Mouse (Mus musculus) forebrain, embryonic 11.5 days (tissue): ENCODE results near the gene Slc30a6. TPM values are rescaled to one million over a fixed set of nuclear protein-coding genes. Genes with fewer than 3 reads are reported as not detected.

Source experiments
- ATAC-seq: fragments of 200-750 bp; cut with Nextera tagmentation; replicated peaks from 2 replicates; pipeline ENCODE4 v1.8.0; 2017; ENCODE audit warnings: moderate TSS enrichment; ENCODE audit not compliant: low FRiP score
- DNase-seq: peaks from one replicate; pipeline ENCODE4 v3.0.0-alpha.2; 2017; ENCODE audit warnings: low spot score
- H3K27ac ChIP-seq: fragments of 300-500 bp; sonication (generic); 2 replicates; pipeline ENCODE4 v1.5.1; 2014; ENCODE audit warnings: low read depth, low read length
- H3K27me3 ChIP-seq: fragments of 300-500 bp; sonication (generic); 2 replicates; pipeline ENCODE4 v1.6.1; 2014; ENCODE audit warnings: mild to moderate bottlenecking, low read length, mixed read lengths; ENCODE audit not compliant: control insufficient read depth, insufficient read depth
- H3K36me3 ChIP-seq: fragments of 300-500 bp; sonication (generic); 2 replicates; pipeline ENCODE4 v1.6.1; 2014; ENCODE audit warnings: mild to moderate bottlenecking, low read length, moderate library complexity, mixed read lengths; ENCODE audit not compliant: control insufficient read depth, insufficient read depth
- H3K4me1 ChIP-seq: fragments of 300-500 bp; sonication (generic); replicated peaks from 2 replicates; pipeline ENCODE4 v1.6.1; 2014; ENCODE audit warnings: low read length, mixed read lengths; ENCODE audit not compliant: control insufficient read depth, insufficient read depth
- H3K4me2 ChIP-seq: fragments of 300-500 bp; sonication (generic); 2 replicates; pipeline ENCODE4 v1.6.1; 2014; ENCODE audit warnings: low read depth, mild to moderate bottlenecking, low read length, moderate library complexity, mixed read lengths; ENCODE audit not compliant: severe bottlenecking
- H3K4me3 ChIP-seq: fragments of 300-500 bp; sonication (generic); 2 replicates; pipeline ENCODE4 v1.5.1; 2014; ENCODE audit warnings: low read depth, low read length
- H3K9ac ChIP-seq: fragments of 300-500 bp; sonication (generic); 2 replicates; pipeline ENCODE4 v1.6.1; 2014; ENCODE audit warnings: low read length
- H3K9me3 ChIP-seq: fragments of 300-500 bp; sonication (generic); 2 replicates; pipeline ENCODE4 v1.6.1; 2016; ENCODE audit warnings: low read length, mixed read lengths; ENCODE audit not compliant: control insufficient read depth
- WGBS: fragments of 180-500 bp; shearing (Covaris S2); extraction: QIAGEN DNeasy Blood & Tissue Kit; methylation state at CpG from one replicate; pipeline ENCODE4 v1.1.7; 2014; 5-methylcytosine and 5-hydroxymethylcytosine counted together
- polyA plus RNA-seq: library from polyadenylated mRNA; unstranded; fragments of >200 nt; fragmentation: Nextera tagmentation; extraction: Ambion mirVana; gene quantifications from 2 replicates; pipeline ENCODE4 v1.2.1, GENCODE M21; 2014

Gene Slc30a6
- polyA plus RNA-seq = 30.6 and 32.1 TPM in 2 replicates

DNA sequence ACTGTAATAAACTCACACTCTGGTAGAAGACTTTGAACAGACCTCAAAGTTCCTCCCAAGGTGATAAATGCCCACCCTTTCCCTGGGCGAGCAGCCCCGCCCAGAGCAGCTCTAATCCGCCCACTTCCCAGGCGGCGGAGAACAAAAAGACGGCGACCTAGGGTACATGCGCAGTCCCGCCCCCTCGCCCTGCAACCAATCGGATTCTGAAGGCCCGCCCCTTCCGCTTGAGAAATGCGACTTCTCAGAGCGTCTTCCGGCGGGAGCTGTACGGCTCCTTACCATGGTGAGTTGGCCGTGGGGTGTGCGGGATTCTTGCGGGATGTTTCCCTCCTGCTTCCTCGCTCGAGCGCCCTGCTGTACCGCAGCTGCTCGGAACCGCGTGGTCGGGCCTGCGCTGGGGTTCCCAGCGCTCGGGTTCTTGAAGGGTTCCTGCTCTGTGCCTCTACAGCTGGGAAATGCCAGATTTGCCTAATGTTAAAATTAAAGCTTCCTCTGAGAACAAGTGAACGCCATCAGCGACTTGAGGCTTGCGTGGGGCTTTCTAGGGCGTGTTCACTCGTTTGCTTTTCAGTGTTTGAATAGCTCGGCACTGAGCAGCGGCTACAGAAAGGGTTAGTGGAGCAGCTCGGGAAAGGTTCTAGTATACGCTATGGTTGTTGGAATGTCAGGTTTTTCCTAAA lies at the start of gene Slc30a6:
Gene Slc30a6, plus strand, starts transcription at position 226 of the 683 bp plus-strand sequence.
- H3K9me3 ChIP-seq = no peaks in the 10 kb centered on the region
- peak within 1 kb of the TSS; percentile 81 for H3K4me3 ChIP-seq
- peak; percentile 100 for ATAC-seq
- WGBS = under 1% methylated on average over 41 of the region's 41 CpGs
- H3K4me1 ChIP-seq = no peaks in the 10 kb centered on the region; the same call in 1 of the 2 replicates
- H3K9ac ChIP-seq = peak within 1 kb of the TSS; percentile 89
- H3K27me3 ChIP-seq = no peaks in the 10 kb centered on the region
- peak within 1 kb of the TSS; percentile 59 for H3K4me2 ChIP-seq
- DNase-seq = peak; percentile 96
- peak within 1 kb of the TSS; percentile 73; the same call in 1 of the 2 replicates for H3K27ac ChIP-seq
- H3K36me3 ChIP-seq = no peaks in the 10 kb centered on the region

DNA sequence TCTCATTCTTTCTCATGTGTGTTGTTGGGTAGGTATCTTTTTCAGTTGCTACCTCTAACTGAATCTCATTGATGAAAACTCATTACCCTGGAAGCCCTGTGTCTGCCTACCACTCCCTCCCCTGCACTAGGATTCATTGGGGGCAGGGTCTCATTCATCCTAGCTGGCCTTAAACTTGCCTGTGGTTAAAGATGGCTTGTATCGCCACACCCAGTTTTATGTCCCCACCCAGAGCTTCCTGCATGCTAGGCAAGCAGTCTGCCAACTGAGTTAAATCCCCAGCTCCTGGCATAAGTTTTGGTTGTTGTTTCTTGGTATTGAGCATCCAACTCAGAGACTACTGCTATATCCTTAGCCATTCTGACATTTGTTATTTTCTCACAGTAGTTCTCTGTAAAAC lies 31.8 kb upstream of the Slc30a6 start:
- Histone ChIP-seq H3K4me1 (no peaks in the 10 kb centered on the region), H3K9ac (no peak overlapping the region), H3K27ac (no peak overlapping the region), H3K4me3 (no peak overlapping the region), H3K27me3 (no peaks in the 10 kb centered on the region), H3K9me3 (no peaks in the 10 kb centered on the region), H3K36me3 (peaks cover 2% of the 10 kb centered on the region; the same call in 1 of the 2 replicates), H3K4me2 (no peak overlapping the region)
- no peak for ATAC-seq
- no peak for DNase-seq
- 92% methylated on average over 1 of the region's 1 CpGs for WGBS

DNA sequence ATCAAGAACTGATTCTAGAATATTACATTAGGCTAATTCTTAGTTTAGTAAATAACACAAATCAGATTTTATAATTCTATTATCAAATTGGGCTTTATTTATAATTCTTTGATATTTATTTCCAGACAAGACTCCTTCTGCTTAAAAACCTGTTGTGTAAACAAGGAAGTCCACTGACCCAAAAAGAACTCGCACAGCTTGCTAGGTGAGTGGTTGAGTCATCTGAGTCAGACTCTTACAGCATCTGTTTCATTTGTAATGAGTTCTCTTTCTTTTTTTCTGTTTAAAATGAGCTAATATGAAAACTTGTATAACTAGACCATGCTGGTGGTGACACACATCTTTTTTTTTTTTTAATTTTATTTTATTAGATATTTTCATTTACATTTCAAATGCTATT lies 18.5 kb upstream of the Slc30a6 start:
- H3K4me2 ChIP-seq = no peak overlapping the region
- WGBS = 94% methylated on average over 1 of the region's 1 CpGs
- H3K36me3 ChIP-seq = peaks cover 2% of the 10 kb centered on the region; the same call in 1 of the 2 replicates
- ATAC-seq = no peak
- H3K9ac ChIP-seq = no peak overlapping the region
- H3K9me3 ChIP-seq = no peaks in the 10 kb centered on the region
- no peaks in the 10 kb centered on the region for H3K27me3 ChIP-seq
- H3K27ac ChIP-seq = no peak overlapping the region
- no peaks in the 10 kb centered on the region for H3K4me1 ChIP-seq
- no peak for DNase-seq
- no peak overlapping the region for H3K4me3 ChIP-seq

DNA sequence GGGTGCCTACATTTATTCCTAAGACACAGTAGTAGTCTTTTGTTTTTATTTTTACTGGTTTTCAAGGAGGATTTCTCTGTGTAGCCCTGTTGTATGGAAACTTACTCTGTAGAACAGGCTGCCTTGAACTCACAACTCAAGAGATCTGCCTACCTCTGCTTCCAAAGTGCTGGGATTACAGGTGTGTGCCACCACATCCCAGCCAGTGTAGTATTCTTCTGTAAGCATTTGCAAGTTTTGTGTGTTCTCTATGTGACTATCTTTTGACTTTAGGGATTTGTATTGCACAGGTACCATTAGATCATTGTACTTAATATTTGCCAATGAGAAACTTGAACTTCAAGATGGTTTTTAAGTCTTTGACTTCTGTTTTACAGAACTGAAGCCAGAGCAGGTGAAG lies 8.8 kb upstream of the Slc30a6 start:
- Histone ChIP-seq H3K4me1 (no peaks in the 10 kb centered on the region), H3K36me3 (peaks cover 11% of the 10 kb centered on the region; the same call in 1 of the 2 replicates), H3K9me3 (no peaks in the 10 kb centered on the region), H3K27ac (no peak overlapping the region), H3K4me3 (no peak overlapping the region), H3K4me2 (no peak overlapping the region), H3K27me3 (no peaks in the 10 kb centered on the region), H3K9ac (no peak overlapping the region)
- no peak for ATAC-seq
- no peak for DNase-seq

DNA sequence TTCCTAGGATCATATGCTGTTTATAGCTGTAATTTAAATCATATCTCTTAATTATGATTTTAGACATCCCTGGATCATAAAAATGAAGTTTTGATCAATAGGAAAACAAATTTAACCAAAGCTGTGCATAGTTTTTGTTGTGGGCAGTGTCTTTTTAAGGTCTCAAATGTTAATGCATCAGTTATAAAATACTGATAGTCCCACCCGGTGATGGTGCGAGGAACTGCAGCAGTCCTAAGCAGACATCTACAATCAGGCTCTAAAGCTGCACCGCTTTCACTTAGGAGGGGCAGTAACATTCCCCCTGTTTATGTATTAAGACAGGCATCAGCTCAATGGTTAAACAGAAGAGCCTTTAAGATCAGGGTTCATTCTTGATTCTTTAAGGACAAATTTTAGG lies 5.6 kb upstream of the Slc30a6 start:
- Histone ChIP-seq H3K4me3 (no peak overlapping the region), H3K9ac (no peak overlapping the region), H3K36me3 (peaks cover 3% of the 10 kb centered on the region; the same call in 1 of the 2 replicates), H3K9me3 (no peaks in the 10 kb centered on the region), H3K27ac (no peak overlapping the region), H3K4me2 (no peak overlapping the region), H3K27me3 (no peaks in the 10 kb centered on the region), H3K4me1 (no peaks in the 10 kb centered on the region)
- ATAC-seq = no peak
- DNase-seq = no peak
- 84% methylated on average over 3 of the region's 3 CpGs for WGBS

DNA sequence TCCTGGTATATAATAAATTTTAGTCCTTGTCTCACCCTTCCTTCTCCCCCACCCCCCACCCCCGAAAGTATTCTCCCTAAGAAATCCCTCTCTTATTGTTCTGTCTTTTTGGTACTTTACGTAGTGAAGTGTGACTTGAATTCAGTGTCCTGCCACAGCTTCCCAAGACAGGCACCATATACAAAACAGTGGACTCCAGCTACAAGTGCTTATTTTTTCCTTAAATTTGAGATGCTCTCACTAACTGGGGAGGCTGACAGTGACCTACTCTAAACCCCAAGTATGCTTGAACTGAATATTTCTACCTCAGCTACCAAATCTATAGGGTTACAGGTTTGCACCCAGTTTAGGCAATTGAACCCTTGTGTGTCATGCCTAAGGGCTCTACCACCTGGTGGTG lies 1.0 kb upstream of the Slc30a6 start:
- Histone ChIP-seq H3K27me3 (no peaks in the 10 kb centered on the region), H3K9me3 (no peaks in the 10 kb centered on the region), H3K36me3 (no peaks in the 10 kb centered on the region), H3K4me3 (no peak overlapping the region), H3K4me2 (no peak overlapping the region), H3K4me1 (no peaks in the 10 kb centered on the region; the same call in 1 of the 2 replicates), H3K9ac (no peak overlapping the region), H3K27ac (no peak overlapping the region)
- no peak for DNase-seq
- 81% methylated on average over 2 of the region's 2 CpGs for WGBS
- no peak for ATAC-seq

DNA sequence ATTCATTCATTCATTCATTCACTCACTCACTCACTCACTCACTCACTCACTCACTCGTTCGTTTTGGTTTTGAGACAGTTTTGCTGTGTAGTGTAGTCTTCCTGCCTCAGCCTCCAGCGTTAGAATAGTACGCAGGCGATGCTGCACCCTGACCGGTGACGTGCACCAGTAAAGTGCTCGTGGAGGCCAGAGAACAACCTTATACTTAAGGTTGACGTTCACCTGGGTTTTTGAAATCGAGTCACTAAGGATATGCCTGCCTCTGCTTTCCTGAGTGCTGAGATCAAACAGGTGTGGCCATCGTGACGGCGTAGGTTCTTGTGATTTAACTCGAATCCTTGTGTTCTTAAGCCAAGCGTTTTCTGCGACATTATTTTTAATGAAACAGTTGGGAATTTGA lies 553 bp upstream of the Slc30a6 start:
- H3K9me3 ChIP-seq = no peaks in the 10 kb centered on the region
- no peak overlapping the region for H3K27ac ChIP-seq
- no peaks in the 10 kb centered on the region; the same call in 1 of the 2 replicates for H3K4me1 ChIP-seq
- no peaks in the 10 kb centered on the region for H3K27me3 ChIP-seq
- H3K9ac ChIP-seq = peak overlapping the region; percentile 58
- peak overlapping the region; percentile 81 for H3K4me3 ChIP-seq
- WGBS = 30% methylated on average over 16 of the region's 16 CpGs
- H3K36me3 ChIP-seq = no peaks in the 10 kb centered on the region
- peak; percentile 28; the same call in 1 of the 2 replicates for ATAC-seq
- peak overlapping the region; percentile 59 for H3K4me2 ChIP-seq
- DNase-seq = no peak

DNA sequence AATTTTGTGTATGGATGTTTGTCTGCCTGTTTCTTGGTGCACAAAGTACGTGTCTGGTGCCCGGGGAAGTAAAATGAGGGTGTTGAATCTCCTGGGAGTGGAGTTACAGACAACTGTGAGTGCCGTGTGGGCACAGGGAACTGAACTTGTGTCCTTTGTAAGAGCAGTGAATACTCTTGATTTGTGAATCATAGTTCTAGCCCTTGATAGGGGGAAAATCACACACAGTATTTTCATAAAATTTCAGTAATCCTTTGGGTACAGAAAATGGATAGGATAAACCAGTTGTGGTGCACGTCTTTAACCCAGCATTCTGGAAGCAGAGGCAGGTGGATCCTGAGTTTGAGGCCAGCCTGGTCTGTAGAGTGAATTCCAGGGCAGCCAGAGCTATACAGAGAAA lies 1.4 kb downstream of the Slc30a6 start:
- Histone ChIP-seq H3K9me3 (no peaks in the 10 kb centered on the region), H3K27me3 (no peaks in the 10 kb centered on the region), H3K4me1 (no peaks in the 10 kb centered on the region; the same call in 1 of the 2 replicates), H3K4me2 (peak overlapping the region; percentile 54; the same call in 1 of the 2 replicates), H3K36me3 (no peaks in the 10 kb centered on the region), H3K27ac (no peak overlapping the region), H3K4me3 (no peak overlapping the region), H3K9ac (peak overlapping the region; percentile 89; the same call in 1 of the 2 replicates)
- DNase-seq (no peak), ATAC-seq (no peak)
- WGBS = 84% methylated on average over 4 of the region's 4 CpGs

DNA sequence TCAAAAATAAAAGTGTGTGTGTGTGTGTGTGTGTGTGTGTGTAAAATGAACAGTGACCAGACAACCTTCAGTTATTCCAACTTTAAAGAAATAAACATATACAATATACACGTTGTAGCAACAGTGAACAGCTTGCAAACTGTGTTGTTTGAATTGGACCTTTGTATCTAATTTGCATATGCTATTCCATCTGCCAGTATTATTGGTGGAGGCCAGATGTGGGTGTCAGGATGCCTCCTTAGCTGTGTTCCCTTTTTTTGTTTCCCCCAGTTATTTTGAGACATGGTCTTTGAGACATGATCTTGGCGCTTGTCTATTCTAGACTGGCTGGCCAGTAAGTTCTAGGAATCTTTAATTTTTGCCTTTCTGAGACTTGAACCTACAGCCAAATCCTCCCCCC lies 1.8 kb downstream of the Slc30a6 start:
- H3K4me2 ChIP-seq = no peak overlapping the region
- WGBS = 88% methylated on average over 2 of the region's 2 CpGs
- no peaks in the 10 kb centered on the region for H3K27me3 ChIP-seq
- H3K4me3 ChIP-seq = no peak overlapping the region
- H3K36me3 ChIP-seq = no peaks in the 10 kb centered on the region
- H3K9ac ChIP-seq = no peak overlapping the region
- DNase-seq (no peak), ATAC-seq (no peak)
- H3K4me1 ChIP-seq = no peaks in the 10 kb centered on the region; the same call in 1 of the 2 replicates
- H3K9me3 ChIP-seq = no peaks in the 10 kb centered on the region
- H3K27ac ChIP-seq = no peak overlapping the region
